Mouse (Mus musculus) erythroblast, embryonic 14.5 days (primary cell): ENCODE measurements around the gene Sema4g.

ENCODE experiments used
- GATA1 ChIP-seq: IDR thresholded peaks from 2 replicates; pipeline ENCODE4 v1.6.1; 2012; ENCODE audit warnings: low read length, inconsistent platforms, mixed read lengths
- TAL1 ChIP-seq: IDR thresholded peaks from 3 replicates; pipeline ENCODE4 v1.6.1; 2012; ENCODE audit warnings: low read length, inconsistent platforms, mixed read lengths

DNA sequence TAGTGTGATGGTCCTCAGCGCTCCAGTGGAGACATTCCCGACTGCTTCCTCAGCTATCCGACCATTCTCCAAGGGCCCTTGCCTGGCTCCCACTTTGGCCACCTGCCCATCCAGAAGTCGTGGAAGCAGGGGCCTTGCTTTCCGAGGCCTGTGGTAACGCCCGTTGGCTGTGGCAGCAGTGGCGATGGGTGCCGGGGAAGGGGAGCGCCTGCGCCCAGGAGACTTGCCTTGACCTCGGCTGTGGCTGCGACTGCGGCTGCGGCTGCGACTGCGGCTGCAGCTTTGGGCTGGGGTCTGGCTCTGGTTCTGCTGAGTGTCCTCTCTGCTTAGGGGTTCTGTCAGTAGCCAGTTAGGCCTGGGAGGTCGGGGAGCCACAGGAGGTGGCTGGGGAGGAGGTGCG is 39.8 kb downstream of the Sema4g start:
- TF ChIP-seq TAL1 (no peak), GATA1 (no peak)
